ENCODE assay signal across 11 mouse cellular contexts in the genomic region with DNA sequence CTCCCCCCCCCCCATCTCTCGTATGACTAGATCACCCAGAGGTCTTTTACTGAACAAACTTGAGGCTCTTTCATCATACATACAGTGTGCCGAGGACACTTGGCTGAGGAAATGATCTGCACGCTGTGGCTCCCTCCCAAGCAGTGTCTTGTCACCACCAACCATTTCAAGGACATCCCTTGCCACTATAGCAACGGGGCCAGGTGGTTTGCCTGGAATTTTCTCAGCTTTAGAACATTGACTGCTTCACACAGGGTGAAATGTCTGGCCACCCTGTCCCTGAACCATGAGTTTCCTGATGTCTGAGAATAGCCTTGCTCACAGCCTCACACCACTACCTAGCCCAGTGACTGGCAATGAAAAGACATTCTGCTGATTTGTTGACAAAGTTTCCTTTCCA.
A peak's percentile ranks its signal among the peaks of the same experiment; 100 is the strongest.
DNase-seq lines count a peak whose midpoint lies in the region.
"Had no signal": no experiment of that assay in that cellular context is flagged by ENCODE, and none has a peak within 500 bp of the region (broad histone marks: within the 10 kb centered on the region; RNA-seq: fewer than 3 reads in every experiment).

No protein-coding gene starts in this region.

- peak; percentile 49 for DNase-seq in adrenal gland, adult 2 months
- DNase-seq in adrenal gland, adult 18-20 months (ENCODE audit: low spot score in 2 of 2) = no peak
- peak; percentile 58 for DNase-seq in adrenal gland, postnatal 14 days
- DNase-seq in adrenal gland, postnatal 4 days (ENCODE audit: low spot score in 2 of 2) = no peak
- no peak for DNase-seq in kidney, postnatal 4 days
- DNase-seq: cerebellum, adult 11-12 months; cerebellum, adult 2 months; cerebellum, adult 9-10 months; cerebellum, postnatal 10 days; cerebellum, postnatal 25 days; forebrain, postnatal 0 days had no signal

Comparison
In these comparisons a context has a peak if more than half of its experiments do, and no peak if none do; other contexts are left out.
1. DNase-seq: peak in adrenal gland, adult 2 months (single experiment) and adrenal gland, postnatal 14 days (single experiment); none in adrenal gland, adult 18-20 months (0 of 2), adrenal gland, postnatal 4 days (0 of 2) and kidney, postnatal 4 days (0 of 2).